Mouse (Mus musculus): ENCODE results near the gene Tagap1.
"Not testable (repeated sequence)": the region's sequence is repeated elsewhere in the genome, so short reads cannot be mapped to it uniquely, and the experiment has no call there.

Gene Tagap1

DNA sequence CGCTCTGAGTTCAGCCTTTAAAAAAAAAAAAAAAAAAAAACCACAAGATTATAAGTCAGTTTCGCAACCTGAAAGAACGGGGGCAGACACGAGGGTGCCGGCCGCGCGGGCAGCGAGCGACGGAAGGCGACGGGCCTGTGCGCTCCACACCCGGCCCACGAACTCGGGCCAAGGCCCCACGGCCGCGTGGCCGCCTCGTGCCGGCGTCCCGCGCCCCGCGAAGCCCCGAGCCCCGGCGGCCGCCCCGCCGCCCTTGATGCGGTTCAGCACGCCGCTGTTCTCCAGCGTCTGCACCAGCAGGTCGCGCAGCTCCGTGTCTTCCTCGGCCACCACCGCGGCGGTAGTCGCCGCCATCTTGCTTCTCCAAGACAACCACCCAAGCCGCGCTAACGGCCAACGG, at the start of gene Tagap1:
Gene Tagap1, minus strand, starts transcription at position 381 of the 400 bp plus-strand sequence.
- not testable (repeated sequence) for DNase-seq

DNA sequence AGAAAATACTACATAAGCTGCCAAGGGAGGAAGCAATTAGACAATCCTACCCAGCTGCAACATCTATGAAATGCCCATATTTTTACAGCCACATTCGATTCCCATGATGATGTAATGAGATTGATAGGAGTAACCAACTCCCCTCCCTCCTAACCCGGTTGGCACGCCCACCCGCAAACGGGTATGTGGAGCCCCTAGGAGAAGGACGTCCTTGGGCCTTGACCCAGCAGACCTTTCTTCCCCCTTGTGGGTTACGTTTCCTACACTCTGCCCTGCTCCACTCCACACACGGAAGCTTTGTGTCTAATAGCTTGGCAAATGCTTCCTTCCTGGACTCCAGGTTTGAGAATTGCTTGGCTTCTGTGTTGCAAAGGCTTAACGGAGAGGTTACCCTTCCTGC, 48.9 kb upstream of the Tagap1 start:
- not testable (repeated sequence) for DNase-seq

DNA sequence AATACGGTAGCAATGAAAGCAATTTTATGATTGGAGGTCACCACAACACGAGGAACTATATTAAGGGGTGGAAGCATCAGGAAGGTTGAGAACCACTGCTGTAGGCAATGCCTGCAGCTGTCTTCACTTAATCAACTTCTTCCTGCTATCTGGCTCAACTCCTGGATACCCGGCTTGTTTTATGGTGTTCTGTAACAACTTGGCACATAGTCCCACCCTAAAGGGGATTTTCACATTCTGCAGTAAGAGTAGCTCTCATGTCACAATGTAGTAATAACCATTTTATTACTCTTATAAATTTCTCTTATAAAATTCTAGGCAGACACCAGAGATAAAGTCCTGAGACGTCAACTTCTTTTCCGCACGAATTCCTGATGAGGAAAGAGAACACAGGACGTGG, 48.5 kb upstream of the Tagap1 start:
- DNase-seq, result not testable (repeated sequence)

DNA sequence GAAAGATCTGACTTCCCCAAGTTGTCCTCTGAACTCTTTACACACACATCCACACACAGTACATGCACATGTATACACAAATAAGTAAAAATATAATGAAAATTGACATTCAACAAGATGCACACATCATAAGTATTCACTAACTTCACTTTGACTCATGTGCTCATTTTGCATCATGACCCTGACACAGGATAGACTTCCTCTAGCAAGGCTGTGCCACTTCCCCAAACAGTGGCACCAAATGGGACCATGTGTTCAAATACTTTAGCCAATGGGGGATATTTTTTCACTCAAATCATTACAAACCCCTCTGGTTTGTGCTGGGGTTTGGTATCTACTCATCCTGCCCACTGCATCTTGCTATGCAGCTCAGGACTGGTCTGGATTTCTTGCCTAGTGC, 47.9 kb upstream of the Tagap1 start:
- not testable (repeated sequence) for DNase-seq

DNA sequence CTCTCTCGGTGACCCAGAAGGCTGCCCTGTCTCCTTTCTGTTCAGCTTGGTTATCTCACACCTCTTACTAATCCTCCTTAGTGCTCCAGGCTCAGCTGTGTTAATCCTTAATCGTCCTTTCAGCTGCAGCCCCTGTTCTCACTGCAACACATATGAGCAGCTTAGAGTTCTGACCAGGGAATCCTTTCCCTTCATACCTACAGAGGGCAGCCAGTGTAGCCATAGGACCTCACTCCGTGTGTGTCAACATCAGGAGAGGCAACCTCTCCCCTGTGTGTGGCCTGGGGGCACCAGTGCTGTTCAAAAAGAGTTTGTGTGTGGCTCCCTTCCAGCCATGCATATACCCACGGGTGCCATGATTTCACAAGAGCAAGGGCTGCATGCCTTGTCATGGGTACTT, 44.7 kb upstream of the Tagap1 start:
- not testable (repeated sequence) for DNase-seq

DNA sequence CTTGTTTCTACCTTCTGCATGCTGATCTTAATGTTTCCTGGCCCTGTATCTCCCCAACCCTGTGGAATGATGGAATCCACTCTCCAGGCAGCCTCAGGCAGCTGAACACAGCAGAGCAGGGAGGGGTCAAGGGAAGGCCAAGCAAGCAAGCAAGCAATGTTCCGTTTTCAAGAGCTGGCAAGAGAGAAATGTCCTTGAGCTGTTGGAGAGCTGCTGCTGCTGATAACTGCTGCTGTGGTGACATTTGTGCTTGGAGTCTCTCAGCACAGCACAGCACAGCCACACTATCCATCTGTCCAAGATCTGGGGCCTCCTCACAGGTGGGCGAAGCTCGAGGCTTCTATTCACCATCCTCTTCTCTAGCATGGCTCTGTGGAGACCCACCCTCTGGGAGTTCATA, 42.4 kb upstream of the Tagap1 start:
- DNase-seq, result not testable (repeated sequence)

DNA sequence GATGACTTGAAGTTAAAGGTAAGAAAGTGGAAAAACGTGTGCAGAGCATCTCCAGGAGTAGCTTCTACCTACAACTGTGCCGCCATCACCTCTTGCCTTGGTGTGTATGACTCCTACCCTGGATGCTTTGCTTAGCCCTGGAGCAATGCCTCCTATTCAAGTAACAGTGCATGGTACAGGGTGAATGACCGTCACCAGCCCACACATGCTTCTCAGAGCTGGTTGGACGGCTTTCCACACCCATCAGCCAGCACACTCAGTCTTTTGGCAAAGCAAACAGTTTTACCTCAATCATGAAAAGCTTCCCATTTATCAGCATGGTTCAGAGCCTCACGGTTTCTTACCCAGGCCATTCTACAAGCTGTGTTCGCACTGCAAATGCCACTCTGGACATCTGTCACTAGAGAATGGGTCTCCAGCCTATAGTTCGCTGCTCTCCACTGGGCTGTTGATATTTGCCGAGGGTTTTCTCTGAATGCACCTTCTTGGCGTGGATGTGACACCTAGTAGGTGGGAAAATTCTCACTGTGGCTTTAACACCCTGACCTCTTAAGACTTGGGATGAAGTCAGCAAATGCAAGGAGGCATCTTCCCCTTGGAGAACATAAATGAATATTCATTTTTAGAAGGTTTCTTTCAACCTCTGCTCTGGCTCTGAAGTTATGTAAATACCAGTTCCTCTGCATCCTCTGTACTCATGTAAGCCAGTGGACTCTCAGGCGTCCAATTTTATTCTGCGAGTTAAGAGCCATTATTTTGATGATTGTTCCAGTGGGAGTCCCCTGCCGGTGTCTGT, 41.0 kb upstream of the Tagap1 start:
- DNase-seq, result not testable (repeated sequence)

DNA sequence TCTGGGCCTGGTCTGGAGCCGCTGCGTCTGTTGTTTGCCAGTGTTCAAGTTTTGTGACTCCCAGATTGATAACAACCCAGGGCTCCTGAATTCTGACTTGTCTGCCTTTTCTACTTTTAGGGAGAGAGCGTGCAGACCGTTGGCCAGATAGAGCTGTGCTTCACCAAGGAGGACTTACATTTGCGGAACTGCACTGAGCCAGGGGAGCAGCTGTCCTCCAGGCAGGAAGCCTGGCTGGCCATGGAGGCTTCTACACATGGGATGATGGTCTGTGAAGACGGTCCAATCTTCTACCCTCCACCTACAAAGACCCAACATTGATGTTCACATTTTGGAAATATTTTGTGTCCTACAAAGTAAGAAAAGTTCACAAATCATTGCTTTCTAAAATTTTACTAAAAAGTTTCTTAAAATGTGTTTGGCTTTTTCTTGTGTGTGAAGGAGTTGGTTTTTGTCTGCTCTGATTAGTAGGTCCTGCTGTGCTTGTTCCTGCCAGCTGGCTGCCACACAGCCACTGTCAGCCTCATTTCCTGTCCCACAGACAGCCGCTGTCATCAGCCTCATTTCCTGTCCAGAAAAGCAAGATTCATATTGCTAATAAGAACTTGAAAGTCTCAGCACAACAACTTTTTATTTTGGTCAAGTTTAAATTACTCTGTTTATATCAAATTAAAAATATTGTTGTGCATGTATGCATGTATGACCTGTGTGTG, 37.0 kb upstream of the Tagap1 start:
- not testable (repeated sequence) for DNase-seq

DNA sequence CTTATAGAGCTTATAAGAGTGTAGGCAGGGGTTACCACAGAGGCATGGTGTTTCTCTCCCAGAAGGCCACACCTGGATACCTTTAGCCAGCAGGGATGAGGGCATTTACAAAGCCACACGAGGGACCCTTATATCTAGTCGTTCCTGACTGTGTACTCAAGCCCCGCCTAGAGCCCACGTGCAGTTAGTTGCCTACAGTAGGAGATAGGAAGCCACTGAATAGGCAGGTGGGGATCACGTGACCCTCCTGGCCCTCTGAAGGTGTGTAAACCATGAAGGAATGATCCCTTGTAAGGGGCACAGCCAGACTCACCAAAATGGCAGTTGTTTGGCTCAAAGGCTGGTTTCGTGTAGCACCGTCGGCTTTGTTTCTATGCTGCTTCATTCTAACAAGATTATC, 35.9 kb upstream of the Tagap1 start:
- not testable (repeated sequence) for DNase-seq

DNA sequence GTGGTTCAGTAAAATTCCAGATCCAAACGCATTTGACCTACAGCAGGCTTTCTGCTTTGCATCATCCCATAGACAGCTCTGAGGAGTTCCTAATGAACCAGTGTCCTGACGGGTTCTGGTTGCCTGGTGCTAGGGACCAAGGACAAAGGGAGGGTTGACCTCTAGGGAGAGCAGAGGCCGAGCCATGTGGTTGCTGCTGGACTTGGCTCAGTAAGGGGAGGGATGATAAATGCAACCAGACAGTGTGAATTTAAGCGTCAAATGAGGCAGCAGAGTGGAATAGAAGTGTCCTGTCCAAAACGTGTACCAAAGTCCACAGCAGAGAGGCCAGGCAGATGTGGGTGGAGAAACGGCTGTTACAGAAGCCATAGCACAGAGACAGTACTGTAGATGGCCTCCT, 34.5 kb upstream of the Tagap1 start:
- DNase-seq, result not testable (repeated sequence)

DNA sequence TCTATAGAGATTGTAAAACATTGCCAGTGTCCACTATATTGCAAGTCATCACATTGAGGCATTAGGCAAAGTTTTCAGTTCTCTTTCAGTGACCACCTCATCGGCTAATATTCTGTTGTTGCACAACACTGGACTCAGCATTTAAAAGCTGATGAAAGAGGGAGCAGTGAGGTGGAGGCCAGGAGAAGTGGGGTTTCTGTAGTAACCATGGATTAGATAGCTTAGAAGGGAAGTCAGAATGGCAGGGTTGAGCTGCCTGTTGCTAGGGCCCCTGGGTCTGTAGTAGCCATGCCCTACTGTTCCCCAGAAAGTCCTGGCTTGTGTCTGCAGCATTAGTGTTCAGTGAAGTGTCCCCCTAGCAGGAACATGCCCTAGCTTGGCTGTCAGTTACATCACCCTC, 25.2 kb upstream of the Tagap1 start:
- DNase-seq, result not testable (repeated sequence)

DNA sequence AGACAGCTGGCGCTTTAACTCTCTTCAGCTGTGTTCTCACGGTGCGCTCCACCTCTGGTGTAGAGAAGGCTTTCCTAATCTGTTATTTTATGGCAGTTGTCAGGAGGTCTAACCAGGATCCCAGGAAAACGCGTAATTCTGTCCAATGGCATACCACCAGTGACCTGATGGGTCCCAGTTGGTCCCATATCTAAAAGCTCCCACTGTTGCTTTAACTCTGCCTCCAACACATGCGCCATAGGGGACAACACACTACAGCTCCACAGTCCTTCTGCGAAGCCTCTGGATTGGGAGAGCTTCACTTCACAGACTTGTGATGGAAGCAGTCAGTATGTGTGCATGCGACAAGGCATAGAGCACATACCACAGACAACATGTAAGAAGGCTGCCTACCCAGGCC, 19.2 kb upstream of the Tagap1 start:
- DNase-seq, result not testable (repeated sequence)

DNA sequence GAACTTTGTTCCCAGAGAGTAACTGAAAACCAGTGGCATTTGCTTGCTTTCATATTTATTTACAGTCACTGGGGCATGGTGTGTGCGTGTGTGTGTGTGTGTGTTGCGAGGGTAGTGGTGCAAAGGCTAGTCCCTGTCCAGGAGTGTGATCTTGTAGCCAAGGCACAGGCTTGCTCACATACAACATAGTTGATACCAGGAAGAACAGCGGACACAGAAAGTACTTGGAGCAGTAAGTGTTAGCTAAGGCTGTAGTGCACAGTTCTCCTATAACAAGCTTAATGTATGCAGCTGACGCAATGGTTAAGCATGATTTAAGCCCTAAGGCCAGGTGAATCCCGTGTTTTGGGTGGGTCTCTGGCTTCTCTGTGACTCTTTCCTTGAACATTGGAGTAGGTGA, 18.4 kb upstream of the Tagap1 start:
- not testable (repeated sequence) for DNase-seq

DNA sequence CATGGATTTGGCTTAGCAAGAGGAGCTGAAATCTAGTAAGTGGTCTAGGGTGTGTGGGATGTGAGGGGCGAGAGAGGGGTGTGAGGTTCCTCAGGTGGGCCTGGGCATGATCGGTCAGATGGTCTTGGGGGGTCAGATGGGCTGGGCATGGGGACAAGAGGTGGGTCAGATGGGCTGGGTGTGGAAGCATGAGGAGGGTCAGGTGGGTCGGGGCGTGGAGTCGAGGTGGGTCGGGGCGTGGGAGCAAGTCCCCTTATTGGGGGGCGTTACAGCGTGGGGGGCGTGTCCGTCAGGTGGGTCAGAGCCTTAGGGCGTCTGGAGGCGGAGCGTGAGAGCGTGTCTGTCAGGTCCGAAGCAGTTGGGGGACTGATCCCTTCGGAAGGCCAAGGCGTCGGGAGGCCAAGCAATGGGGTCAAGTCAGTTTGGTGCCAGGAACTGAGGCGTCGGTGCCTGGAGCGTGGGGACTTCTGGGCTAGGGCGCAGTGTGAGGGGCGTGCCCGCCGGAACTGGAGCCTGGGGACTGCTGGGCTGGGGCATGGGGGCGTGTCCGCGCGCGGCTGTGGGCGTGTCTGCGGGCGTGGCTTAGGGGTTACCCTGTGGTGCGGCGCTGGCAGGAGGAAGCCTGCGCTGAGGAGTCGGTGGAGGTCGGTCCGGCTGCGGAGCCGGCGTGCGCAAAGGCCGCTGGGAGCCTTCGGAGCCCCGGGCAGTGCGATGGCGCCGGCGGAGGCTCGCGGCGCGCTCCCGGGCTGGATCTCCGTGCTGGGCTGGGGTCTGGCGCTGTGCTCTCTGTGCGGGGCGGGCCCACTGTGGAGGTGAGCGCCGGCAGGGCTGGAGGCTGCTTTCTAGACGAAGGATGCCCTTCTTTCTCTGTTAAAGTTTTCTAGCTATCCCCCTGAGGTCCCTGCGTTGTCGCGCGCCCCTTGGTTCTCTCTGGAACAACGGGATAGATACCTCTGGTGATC, 17.6 kb upstream of the Tagap1 start, which contains the start of gene Gm49721:
Gene Gm49721, plus strand, starts transcription at position 618 of the 962 bp plus-strand sequence.
- not testable (repeated sequence) for DNase-seq

DNA sequence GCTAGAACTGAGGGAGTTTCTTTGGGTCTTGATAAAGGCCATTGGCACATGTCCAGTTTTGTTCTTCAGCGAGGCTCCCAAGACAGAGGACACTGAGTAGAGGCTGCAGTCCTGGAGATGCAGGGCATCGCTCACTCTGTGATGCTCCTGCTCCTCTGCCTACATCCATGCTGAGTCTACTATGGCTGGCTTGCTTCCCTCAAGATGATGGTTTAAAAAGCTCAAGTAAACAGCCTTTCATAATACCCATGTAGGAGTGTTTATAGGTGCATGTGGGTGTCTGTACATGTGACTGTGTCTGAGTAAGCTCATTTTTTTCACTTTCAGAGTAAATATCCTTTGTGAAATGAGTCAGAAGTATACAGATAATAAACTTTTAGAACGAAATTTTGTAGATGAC, 14.0 kb upstream of the Tagap1 start:
- not testable (repeated sequence) for DNase-seq

DNA sequence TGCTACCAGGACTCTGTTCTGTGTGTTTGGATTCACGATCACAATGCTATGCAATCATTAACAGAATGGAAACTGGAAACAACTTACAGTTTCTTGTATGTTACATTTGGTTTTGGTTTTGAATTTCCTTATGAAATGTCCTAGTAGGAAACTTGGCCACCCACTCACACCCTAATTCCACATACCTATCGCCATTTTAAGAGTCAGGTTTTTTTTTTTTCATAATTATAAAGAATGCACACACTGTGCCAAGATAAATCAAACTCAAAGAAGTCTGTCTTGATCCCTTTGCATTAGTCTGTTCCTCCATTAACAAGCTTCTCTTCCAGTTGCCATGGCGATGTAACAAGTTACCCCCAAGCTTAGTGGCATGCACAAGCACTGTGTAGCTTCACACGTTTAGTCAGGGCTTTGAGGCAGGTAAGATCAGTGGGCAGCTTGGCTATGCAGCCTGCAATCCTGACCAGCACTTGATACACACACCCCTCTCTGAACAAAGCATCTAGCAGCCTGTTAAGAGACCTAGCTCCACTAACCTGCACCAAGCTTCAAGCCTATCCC, 12.0 kb upstream of the Tagap1 start:
- not testable (repeated sequence) for DNase-seq

DNA sequence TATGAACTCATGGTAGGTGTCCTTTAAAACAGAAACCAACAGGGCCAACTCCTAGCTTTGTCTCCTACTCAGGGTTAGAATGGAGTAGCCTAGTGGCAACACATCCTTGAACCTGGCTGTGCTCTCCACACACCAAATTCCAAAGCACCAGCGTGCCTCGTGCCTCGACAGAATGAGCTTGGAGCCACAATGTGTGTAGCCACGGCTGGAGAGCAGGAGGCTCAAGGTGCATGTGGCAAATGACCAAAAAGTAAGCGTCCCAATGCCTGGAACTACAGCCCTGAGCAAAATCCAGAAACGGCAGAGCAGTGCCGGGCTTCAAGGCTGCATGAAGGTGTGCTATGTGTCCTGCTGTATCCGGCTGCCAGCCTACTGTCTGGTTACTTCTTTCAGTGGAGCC, 10.3 kb upstream of the Tagap1 start:
- not testable (repeated sequence) for DNase-seq

DNA sequence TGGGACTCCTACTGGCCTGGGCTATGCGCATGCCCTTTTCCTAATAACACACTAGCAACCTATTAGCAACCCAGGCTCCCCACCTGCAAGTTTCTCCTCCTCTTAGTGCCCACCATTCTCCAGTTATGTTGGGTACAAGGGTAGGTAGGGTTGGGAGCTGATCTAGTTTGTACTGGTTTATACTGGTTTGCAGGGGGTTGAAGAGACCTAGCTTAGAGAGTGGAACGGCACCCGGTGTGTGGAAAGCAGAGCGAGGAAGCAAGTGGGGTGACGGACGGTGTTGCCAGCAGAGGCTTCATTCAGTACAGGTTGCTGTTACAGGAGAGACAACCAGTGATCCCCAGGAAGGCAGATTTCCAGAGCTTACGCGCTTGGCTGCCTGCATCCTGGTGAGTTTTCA, 9.4 kb upstream of the Tagap1 start, which contains the start of gene Rnaset2b:
Gene Rnaset2b, plus strand, starts transcription at position 301 of the 400 bp plus-strand sequence.
- DNase-seq, result not testable (repeated sequence)

DNA sequence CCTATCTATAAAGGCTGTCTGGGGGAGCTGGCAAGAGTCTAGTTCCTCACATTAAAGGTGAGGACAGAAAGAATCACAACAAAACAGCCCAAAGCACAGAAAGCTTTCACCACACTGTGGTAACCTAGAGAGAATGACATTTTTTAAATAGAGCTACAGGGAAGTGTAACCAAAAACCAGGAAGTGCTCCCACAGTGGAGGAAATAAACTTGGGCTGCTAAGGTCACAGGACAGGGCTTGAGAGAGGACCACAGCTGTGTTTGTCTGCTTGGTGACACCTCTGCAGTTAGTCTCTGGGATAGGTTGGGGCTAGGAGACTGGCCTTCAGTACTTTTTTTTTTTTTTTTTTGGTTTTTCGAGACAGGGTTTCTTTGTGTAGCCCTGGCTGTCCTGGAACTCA, 6.7 kb upstream of the Tagap1 start:
- DNase-seq, result not testable (repeated sequence)

DNA sequence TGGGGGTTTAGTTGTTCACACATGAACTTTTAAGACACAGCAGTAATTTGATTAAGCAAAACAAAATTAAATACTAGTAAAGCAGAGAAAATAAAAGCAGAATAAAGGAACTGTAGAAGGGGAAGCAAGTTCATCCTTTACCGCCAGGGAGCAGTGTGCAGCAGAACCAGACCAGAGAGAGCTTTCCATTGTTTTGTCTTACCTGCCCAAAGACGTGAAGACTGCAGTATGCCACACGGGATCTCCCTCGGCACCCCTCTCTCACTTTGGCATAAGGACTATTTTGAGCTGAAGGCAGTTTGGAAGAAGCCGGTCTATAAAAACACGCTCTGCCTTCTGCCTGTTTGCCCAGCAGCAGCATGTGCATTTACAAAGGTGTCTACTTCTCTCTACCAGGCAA, 4.4 kb upstream of the Tagap1 start:
- DNase-seq, result not testable (repeated sequence)

DNA sequence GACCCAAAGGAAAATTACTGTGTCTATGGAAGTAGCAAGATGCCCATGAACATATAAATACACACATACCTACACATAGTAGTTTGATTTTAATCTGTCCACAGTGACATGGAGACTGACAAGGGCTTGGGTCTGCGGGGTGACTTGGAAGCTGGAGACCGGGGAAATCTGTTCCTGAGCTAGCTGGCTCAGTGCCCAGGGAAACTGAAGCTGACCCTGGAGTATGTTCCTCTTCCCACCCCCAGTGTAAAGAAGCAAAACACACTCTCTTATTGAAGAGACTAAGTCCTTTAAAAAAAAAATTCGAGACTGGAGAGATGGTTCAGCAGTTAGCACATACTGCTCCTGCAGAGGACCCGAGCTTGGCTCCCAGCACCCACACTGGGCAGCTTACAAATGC, 2.0 kb upstream of the Tagap1 start:
- not testable (repeated sequence) for DNase-seq

DNA sequence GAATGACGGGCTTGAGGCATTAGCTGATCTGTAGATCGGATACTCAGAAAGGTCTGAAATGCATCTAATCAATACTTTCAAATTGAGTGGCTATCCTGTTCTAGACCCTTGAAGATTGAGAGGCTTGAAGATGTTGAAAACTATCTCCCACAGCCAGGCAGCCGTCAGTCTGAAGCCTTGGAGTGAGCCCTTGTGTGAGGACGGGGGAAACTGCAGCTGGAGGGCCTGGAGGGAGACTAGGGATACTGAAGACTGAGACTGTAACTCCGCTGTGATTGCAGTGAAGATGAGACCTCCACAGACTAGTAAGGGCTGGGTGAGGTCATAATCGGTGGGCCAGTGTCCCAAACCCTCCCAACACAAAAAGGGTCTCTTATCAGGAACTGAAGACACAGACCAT, 1.4 kb upstream of the Tagap1 start:
- not testable (repeated sequence) for DNase-seq
